Mouse (Mus musculus): Measurements from ENCODE around the gene 4933402J07Rik.

DNA sequence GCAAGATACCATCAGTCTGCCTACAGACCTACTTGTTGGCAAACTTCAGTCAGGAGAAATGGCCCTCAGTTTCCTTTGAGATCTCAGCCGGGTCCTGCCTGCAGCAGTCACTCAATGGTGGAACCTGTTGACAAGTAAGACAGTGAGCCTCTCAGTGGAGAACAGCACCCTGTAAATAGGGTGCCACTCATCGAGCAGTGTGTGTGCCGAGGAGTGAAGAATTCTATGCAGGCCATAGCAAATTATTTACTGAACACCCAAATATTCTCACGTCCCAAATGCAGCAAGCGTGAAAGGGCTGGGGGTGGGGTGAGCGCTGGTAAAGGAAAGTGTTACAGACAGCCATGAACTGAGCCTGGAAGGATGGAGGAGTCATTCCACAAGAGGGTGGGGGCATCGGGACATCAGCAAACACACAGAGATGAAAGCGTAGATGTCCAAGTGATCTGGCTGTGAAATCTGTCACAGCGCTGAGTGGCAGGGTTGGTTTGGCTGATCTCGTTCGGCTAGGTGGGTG lies 72.6 kb downstream of the 4933402J07Rik start:
- TF ChIP-seq EP300 (optimal IDR thresholded peaks at IDR 0.05) (no peak), CTCF (IDR thresholded peaks at IDR 0.05; ENCODE audit: low read depth) (no peak)

Data from stomach, postnatal 0 days (tissue).